Mouse (Mus musculus) CD4-positive, CD25-positive, alpha-beta regulatory T cell, adult 2 months (primary cell): Measurements from ENCODE around the gene Syk.

Experiments used
- DNase-seq: peaks from one replicate; pipeline ENCODE4 v3.0.0-alpha.2; 2012; ENCODE audit warnings: low read depth, low spot score

The Syk gene

DNA sequence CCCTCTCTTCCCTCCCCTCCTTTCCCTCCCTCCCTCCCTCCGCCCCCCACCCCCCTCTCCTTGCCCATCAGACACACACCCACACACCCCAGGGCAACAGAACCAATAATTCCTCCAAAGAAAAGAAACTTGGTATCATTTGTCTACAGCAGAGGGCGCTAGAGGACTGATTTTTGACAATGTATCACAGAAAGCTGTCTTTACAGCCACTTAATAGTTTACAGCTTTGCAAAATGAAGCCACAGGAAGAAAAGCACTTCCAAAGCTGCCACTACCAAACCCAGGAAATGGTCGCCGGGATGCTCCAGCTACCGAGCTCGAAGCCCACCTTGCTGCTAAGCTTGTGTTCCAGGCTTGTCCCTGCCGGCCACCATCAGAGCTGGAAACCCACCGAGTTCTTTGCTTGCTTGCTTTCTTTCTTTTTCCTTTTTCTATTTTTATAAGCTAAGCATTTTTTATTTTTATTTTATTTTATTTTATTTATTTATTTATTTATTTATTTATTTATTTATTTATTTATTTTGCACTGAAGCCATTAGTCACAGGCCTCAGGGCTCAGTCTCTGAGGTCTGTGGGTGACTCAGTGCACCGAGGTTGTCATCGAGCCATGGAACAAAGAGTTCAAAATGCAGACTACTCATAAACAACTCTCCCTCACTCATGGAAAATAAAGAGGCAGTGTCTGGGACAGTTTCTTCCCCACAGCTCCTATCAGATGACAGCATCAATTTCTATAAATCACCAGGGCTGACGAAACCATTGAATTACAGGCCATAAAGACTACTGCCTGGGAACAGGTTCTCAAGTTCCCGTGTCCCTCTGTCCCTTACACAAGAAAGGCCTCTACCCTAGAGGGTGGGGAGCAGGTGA, 68.6 kb downstream of the Syk start:
- DNase-seq: peak; percentile 75

DNA sequence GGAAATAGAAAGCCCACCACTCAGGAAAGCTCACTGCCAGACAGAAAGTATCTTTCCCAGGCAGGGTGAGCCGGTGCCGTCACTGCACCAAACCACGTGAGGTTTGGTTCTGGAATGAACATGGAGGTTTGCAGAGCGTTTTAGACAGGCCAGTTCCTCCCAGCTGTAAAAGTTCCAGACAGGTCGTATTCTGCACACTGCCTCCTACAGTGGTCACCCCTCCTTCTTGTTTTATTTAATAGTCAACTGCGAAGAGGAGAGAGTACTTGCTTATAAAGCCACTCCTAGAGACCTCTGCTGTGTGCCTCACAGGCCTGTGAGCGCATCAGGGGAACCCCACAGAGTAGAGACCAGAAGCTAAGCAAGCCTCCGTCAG, 69.3 kb downstream of the Syk start:
- no peak for DNase-seq

DNA sequence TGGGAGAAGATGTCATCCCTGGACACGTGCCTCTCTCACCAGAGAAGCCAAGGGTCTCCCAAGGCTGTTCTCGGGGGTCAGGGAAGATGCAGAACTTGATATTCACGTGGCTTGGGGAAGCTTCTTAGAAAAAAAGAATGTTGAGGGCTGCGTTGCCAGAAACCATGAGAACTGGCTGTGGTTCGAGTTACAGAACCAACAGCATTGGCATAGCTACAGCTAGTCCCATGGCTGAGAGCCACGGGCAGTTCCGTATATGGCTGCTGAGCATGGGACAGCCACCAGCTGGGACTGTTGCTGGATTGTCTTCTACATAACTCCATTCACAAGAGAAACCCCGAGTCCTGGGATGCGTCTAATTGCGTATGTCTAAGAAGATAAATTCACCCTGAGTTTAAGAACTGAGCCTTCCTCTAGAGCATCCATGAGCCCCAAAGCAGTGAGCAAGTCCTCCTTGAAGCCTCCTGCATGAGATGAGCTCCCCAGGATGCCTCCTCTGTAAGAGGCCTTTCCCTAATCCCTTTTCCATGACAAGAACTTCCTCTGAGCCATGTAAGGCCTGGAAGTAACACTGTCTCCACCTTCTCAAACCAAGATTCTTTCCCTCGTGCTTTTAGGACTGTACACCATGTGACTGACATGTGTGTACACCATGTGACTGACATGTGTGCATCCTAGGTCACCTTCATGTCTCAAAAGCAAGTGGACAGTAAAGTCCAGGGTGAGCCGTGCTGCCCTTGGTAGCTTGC, 71.3 kb downstream of the Syk start:
- no peak for DNase-seq

DNA sequence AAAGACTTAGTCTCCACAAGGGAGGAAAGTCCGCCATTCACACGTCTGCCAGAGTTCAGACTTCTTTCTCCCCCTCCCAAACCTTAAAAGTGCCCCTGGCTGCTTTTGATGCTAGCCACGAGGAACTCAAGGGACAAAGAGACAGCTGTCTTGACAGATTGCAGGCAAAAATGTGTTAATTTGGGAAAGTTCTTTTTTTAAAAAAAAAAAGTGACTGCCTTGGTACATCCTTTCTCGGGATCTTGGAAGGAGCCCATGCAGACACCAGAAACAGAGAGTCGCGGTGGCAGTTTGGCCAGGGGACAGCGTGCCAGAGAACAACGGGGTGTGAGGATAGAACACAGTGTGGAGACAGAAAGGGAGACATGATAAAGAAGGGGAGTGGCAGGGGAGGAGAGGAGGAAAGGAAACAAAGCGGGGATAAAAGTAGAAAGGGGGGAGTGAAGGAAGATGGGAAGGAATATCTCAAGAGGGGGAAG, 71.9 kb downstream of the Syk start:
- DNase-seq: no peak

DNA sequence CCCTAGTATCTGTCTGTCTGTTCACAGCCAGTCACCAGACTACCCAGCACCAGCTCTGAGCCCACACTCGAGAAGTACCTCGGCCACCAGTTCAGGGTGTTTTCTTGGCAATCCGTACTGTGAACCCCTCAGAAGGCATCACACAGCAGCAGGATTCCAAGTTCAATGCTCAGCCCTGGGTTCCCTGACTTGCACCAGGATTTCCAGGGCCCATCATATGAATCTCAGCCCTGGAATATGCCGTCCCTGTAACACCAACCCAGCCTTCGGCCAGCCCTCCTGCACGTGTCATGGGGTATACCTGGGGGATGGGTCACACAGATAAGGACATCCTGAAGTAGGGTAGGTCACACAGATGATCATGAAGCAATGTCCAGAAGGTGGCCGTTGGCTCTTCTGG, 75.0 kb downstream of the Syk start:
- peak; percentile 7 for DNase-seq

DNA sequence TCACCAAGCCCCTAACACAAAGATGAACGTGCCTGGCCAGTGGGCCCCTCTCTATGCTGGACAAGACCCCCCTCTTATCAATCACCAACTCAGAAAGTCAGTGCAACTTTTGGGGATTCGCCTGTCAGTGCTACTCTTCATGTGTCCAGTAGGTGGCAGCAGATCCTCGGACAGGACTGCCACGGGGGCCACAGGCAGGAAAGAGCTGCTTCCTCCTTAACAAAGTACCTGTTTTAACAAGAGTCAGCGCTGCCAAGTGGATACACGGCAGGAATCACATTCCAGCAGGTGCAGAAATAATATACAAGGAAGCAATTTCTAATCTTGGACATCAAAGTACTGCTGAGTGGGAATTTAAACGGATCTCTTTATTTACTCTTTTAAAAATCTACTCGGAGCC, 75.5 kb downstream of the Syk start:
- DNase-seq: peak; percentile 79

DNA sequence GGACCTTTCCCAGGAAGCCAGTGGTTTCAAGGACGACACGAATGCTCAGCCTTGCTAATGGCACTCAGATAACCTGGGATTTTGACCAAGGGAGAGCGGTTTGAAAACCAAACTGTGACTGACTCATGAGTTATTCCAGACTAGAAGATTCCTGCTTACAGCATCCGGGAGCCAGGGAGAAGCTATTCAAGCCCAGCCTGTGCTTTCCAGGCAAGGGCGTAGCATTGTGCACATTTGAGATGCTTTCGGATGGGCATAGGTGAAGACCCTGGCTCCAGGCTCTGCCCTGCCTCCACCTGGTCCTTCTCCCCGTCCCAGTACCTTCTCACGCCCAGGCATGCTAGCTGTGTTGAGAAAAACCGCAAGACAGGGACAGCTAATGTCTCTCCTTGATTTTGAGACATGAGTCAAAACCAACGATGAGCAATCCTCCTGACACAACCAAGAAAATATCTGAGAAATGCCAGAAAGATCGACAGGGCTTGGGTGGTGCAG, 76.2 kb downstream of the Syk start:
- DNase-seq: no peak

DNA sequence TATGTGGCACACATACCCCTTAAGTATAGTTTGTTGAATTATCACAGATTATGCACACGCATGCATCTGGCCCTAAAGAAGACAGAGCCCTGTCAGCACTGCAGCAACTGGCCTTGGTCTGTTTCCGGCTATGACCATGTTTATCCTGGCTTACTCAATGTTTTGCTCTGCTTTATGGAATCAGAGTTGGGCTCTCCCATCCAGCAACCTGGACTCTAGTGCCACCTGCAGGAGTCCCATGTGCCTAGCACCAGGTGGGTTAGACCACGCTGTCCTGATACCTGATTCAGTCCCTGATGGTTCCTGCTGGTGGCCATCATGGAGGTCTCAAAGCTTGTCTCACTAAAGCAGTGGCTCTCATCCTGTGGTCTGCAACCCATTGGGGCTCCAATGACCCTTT, 86.9 kb downstream of the Syk start:
- DNase-seq: peak; percentile 13

DNA sequence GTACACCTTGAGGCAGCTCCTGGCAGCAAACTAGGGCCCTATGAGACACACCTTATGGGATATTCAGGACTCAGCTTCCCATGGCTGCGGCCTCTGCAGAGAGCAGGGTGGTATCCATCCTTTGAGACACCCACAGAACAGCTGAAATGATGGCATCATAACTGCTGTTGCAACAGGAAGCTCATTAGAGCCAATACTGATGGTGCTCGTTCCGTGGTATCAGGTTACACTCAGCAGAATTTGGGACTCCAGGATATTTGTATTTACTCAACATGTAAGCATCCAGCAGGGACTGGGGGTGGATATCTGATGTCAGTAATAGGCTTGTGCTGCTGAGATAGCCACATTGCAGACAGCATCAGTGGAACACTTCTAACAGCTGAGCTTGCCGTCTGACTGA, 90.3 kb downstream of the Syk start:
- DNase-seq: no peak

DNA sequence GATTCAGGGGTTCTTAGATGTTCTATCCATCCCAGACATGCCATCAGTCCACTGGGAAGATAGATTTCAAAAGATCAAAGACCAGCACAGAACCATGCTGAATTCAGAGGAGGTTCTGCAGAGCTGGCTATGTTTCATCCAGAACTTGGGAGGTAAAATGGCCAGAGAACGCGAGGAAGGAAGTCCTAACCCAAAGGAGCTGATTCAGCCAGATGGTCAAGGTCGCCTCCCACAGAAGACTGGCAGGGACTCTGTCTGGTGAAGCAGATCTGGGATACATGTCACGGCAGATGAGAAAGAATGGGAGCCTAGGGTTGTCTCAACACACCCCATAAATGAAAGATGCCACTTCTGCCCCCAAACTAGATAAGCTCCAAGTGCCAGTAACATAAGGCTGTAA, 90.9 kb downstream of the Syk start:
- no peak for DNase-seq

DNA sequence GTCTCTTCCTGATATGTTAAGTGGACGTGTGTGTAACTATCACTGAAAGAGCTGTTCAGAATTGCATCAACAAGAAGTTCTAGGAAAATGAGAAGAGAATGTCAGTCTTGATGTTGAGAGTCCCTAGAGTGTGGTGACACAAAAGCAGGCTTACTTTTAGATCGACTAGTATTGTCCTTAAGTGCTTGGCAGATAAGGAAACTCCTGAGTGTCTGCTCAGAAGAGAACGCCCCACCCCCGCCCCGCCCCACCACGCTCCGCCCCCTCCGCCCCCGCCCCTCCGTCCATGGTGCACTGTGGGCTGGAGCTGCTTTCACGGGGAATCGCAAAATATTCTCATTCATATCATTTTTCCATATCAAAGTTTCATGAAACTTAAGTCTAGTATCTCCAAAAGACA, 91.9 kb downstream of the Syk start:
- DNase-seq: no peak

DNA sequence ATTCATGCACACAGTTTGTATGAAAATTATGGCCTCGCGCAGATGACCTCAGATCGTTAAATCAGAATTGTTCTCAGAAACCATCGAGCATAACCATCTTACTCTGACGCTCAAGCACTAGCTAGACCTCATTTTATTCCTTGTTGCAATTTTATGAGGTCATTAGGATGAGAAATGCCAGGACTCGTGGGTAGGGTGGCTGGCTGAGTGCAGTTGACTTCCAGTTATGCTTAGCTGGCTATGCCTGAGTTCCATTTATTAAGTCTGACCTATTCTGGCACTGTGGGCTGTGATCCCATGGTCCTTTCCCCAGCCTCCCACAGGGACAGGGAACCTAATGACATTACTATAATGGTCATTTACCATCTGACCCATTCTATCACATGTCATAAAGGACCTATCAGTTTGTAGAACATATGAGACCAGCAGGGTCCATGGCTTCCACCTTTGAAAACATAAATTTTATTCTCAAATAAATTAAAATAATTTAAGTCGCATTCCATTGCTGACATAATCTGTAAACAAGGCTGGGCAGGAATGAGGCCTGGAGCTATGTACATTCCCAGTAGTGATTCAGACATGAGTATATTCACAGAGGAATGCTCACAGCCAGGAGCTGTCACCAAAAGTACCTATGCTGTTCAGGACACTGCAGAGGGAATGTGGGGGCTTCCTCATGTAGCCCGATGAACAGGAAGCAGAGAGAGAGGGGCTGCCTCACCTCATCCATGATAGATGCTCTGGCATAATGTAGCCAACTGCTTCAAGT, 92.7 kb downstream of the Syk start:
- no peak for DNase-seq

DNA sequence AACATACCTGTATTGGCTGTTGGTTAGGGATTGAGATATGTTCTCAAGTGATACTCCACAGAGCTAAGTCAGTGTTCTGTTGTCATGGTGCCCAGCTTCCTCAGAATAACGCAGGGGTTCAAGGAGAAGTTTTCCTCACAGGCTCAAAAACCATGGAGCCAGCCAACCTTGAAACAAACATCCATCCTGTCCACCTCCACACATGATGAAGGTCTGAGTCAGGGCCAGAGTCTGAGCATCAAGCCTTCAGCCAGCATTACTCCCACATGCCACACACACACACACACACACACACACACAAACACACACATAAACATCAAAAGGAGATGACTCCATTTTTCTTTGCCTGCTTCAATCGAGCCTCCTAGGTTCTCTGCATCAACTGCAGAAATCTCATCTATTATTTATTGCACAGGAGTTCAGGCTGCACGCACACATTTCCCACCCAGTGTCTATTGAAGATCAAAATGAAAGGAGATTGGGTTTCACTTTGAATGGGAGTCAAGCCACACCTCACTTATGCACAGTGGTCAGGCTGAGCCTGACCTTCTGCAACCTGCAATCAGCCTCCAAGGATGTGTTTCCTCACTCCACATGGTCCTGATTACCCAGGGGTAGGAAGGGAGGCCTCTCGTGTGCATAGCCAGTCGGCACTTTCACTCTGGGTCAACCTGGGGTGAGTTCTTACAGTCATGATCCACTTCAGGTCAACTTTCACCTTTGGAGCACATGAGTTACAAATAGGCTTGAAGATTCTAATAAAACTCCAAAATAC, 93.9 kb downstream of the Syk start:
- no peak for DNase-seq

DNA sequence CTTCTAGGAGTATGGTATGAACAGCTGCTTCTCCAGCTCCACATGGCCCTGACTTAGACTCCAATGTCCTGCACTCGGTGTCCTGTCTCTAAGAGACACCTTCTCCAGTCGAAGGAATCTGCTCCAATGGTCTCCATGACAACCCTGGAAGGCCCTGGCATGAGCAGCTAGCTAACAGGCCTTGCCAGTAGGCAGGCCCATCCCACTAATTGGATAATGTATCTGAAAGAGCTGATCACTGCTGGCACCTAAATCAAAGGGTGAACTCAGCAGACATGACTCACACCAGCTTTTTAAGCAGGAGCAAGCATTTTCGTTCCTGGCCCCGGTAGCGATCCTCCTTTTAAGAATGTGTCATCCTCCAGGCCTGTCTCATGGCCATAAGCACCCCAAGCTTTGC, 96.9 kb downstream of the Syk start:
- no peak for DNase-seq

DNA sequence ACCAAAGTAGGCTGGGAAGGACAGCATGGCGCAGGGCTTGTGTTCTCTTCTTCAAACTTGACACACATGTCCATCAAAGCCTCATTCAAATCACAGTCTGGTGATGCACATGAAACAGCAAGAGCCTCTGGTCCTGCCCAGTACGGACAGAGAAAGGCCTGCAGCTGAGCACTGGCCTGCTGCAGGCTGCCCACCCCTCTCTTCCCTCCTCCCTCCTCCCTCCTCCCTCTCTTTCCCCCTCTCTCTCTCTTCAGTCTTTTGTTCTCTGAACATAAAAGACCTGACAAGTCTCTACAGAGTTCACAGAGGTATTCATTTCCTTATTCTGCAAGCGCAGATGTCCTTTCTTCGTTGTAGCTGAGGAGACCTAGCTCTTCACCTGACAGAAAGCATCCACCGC, 99.1 kb downstream of the Syk start:
- no peak for DNase-seq

DNA sequence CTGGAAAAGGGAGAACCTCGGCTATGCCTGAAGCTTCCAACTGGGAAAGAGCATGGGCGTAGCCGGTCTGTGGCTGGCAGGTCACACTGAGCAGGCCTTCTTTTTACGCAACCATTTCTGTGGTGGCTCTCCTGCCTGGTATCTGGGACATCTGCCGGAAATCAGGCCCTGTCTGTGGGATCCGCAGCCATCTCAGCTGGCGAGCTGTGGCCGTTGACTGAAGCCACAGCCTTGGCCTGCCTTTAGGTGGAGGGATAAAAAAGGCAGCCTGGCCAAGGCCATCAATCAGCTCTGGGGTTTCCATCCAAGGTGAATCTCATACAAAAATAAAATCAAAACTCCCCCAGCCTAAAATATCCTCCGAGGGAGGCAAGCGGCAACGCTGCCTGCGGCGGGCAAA, 107.5 kb downstream of the Syk start:
- DNase-seq: no peak

DNA sequence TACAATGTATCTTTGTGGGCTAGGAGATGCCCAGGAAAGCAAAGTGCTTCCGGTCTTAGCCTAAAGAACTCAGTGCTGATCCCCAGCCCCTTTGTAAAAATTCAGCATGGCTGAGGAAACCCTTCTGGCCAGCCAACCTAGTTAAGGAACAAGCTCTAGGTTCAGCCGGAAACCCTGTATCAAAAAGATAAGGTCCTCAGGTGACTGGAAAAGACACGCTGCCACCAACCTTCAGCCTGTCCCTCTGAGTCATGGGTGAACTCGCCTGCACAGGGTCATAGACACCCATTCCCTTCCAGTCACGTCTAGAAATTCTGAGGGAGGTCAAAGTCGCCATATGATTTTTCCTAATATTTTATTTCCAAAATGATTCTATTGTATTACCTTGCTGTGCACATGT, 109.3 kb downstream of the Syk start:
- no peak for DNase-seq

DNA sequence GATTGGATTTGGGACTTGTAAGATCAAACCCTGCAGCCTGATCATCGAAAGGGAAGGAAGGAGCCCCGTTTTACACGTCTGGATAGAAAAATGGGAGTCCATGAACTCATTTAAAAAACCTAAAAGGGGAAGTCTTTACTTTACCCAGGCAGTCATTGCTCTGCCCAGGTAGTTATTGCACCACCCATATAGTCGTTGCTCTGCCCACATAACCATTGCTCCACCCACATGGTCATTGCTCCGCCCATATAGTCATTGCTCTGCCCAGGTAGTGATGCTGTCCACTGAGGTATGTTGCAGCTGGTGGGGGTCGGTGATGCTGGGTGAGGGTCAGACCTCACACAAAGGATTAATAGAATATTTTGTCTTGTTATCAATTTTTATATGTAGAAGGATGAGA, 111.9 kb downstream of the Syk start:
- no peak for DNase-seq
